Mouse (Mus musculus) neural tube, embryonic 13.5 days (tissue): Measurements from ENCODE around the gene Olfr1153. TPM values are rescaled to one million over a fixed set of nuclear protein-coding genes. Genes with fewer than 3 reads are reported as not detected.

Experiments used
- ATAC-seq: fragments of 200-750 bp; cut with Nextera tagmentation; 2 replicates; pipeline ENCODE4 v1.8.0; 2017; ENCODE audit warnings: low read depth, mild to moderate bottlenecking, moderate TSS enrichment, moderate library complexity
- H3K27ac ChIP-seq: fragments of 300-500 bp; sonication (generic); replicated peaks from 2 replicates; pipeline ENCODE4 v1.5.1; 2015; ENCODE audit warnings: moderate library complexity, mild to moderate bottlenecking, inconsistent platforms
- H3K27me3 ChIP-seq: fragments of 300-500 bp; sonication (generic); 2 replicates; pipeline ENCODE4 v1.6.1; 2015; ENCODE audit warnings: mild to moderate bottlenecking, inconsistent platforms
- H3K36me3 ChIP-seq: fragments of 300-500 bp; sonication (generic); 2 replicates; pipeline ENCODE4 v1.6.1; 2015; ENCODE audit warnings: mild to moderate bottlenecking, inconsistent platforms
- H3K4me1 ChIP-seq: fragments of 300-500 bp; sonication (generic); replicated peaks from 2 replicates; pipeline ENCODE4 v1.6.1; 2015; ENCODE audit warnings: inconsistent platforms
- H3K4me2 ChIP-seq: fragments of 300-500 bp; sonication (generic); 2 replicates; pipeline ENCODE4 v1.6.1; 2015; ENCODE audit warnings: inconsistent platforms, mild to moderate bottlenecking, moderate library complexity
- H3K4me3 ChIP-seq: fragments of 300-500 bp; sonication (generic); 2 replicates; pipeline ENCODE4 v1.5.1; 2015; ENCODE audit warnings: mild to moderate bottlenecking, inconsistent platforms
- H3K9ac ChIP-seq: fragments of 300-500 bp; sonication (generic); 2 replicates; pipeline ENCODE4 v1.6.1; 2015; ENCODE audit warnings: moderate library complexity, mild to moderate bottlenecking, inconsistent platforms
- H3K9me3 ChIP-seq: fragments of 300-500 bp; sonication (generic); 2 replicates; pipeline ENCODE4 v1.6.1; 2016; ENCODE audit warnings: inconsistent platforms
- WGBS: fragments of 180-500 bp; shearing (Covaris S2); methylation state at CpG from one replicate; pipeline ENCODE4 v1.1.7; 2015; 5-methylcytosine and 5-hydroxymethylcytosine counted together
- polyA plus RNA-seq: library from polyadenylated mRNA; unstranded; fragments of >200 nt; fragmentation: Nextera tagmentation; extraction: Ambion mirVana; gene quantifications from 2 replicates; pipeline ENCODE4 v1.2.1, GENCODE M21; 2015

The Olfr1153 gene
- not detected in 2 replicates for polyA plus RNA-seq

DNA sequence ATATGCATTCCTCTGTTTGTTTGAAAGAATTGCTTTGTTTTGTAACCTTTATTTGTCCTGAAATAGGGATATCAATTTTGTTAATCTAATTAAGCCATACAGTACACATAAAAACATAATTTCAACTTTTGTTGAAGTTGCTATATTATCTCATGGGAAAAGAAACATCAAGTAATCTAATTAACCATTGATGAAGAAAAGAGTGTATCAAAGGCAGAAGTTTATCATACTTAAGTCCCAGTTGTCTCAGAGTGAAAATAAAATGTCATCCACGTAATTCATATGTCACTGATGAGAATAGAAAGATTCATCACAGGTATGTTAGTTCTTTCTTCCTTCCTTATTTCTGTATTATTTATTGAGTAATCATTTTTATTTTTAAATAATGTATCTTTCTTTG lies at the start of gene Olfr1153:
Gene Olfr1153, plus strand, starts transcription at position 301 of the 400 bp plus-strand sequence.
- no peak for ATAC-seq
- Histone ChIP-seq H3K9ac (no peak within 1 kb of the TSS), H3K4me1 (no peaks in the 10 kb centered on the region)

DNA sequence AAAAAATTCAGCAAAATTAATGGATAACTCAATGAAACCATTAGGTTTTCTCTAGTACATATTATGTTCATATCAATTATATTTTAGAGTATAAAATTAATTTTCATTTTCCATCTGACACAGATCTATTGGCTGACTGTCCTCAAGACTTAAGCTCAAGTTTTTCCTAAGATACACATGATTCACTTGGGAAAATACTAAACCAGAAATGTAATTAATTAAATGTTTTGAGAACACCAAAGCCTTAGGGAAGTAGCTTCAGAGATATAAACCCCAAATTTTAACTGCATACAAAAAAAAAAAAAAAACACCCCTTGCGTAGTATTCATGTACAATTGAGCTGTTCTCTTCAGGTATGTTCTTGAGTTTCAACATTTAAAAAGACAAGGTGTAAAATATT lies 39.2 kb upstream of the Olfr1153 start, which contains the start of gene Olfr1151:
Gene Olfr1151, plus strand, starts transcription at position 301 of the 400 bp plus-strand sequence.
- ATAC-seq = no peak
- H3K27ac ChIP-seq = no peak within 1 kb of the TSS
- no peaks in the 10 kb centered on the region for H3K9me3 ChIP-seq
- H3K4me2 ChIP-seq = no peak within 1 kb of the TSS
- no peaks in the 10 kb centered on the region for H3K4me1 ChIP-seq
- no peaks in the 10 kb centered on the region for H3K36me3 ChIP-seq
- H3K4me3 ChIP-seq = no peak within 1 kb of the TSS
- no peaks in the 10 kb centered on the region for H3K27me3 ChIP-seq
- H3K9ac ChIP-seq = no peak within 1 kb of the TSS
- 84% methylated on average over 1 of the region's 1 CpGs for WGBS

More for the DNA sequence above, at the start of gene Olfr1153:
- H3K4me2 ChIP-seq = no peak within 1 kb of the TSS
- WGBS = 78% methylated on average over 1 of the region's 1 CpGs
- H3K27me3 ChIP-seq = no peaks in the 10 kb centered on the region
- H3K27ac ChIP-seq = no peak within 1 kb of the TSS
- no peaks in the 10 kb centered on the region for H3K9me3 ChIP-seq
- H3K36me3 ChIP-seq = no peaks in the 10 kb centered on the region
- no peak within 1 kb of the TSS for H3K4me3 ChIP-seq

DNA sequence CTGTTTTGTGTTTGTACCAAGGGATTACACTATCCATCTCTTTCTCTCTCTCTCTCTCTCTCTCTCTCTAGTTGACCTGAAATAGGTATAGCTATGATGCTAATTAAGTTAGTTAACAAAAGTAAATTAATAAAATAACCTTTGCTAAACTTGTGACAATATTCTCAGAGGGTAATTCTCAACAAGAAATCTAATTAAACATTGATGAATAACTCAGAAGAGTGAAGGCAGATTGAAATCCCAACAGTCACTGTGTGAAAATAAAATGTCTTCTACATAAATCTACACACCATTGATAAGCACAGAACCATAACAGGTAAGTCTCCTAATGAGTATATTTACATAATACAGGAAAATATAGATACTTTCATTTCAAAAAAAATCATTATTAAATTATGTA lies 28.6 kb upstream of the Olfr1153 start, which contains the start of gene Olfr1152:
Gene Olfr1152, plus strand, starts transcription at position 301 of the 400 bp plus-strand sequence.
- Histone ChIP-seq H3K36me3 (no peaks in the 10 kb centered on the region), H3K9me3 (no peaks in the 10 kb centered on the region), H3K27ac (no peak within 1 kb of the TSS), H3K27me3 (no peaks in the 10 kb centered on the region), H3K4me2 (no peak within 1 kb of the TSS), H3K4me3 (no peak within 1 kb of the TSS), H3K9ac (no peak within 1 kb of the TSS), H3K4me1 (no peaks in the 10 kb centered on the region)
- no peak for ATAC-seq

DNA sequence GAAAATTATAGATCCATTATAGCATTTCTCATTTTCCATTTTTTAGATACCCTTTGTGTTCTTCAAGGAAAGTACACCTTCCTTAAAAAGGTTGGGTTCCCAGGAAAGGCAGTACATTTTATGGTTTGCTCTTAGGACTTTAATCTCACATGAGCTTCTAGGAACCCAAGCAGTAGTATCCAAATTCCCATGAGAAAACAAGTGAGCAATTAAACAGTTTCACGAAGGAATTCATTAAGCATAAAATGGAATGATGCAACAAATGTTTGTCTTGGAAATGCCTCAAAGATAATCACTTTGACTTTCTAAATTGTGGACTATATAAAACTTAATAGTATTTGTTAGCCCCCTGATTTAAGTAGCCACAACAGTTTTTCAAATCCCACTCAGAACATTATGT lies 10.3 kb downstream of the Olfr1153 start, which contains the start of gene Olfr1154:
Gene Olfr1154, minus strand, starts transcription at position 101 of the 400 bp plus-strand sequence.
- no peak for ATAC-seq
- Histone ChIP-seq H3K27me3 (no peaks in the 10 kb centered on the region), H3K4me1 (no peaks in the 10 kb centered on the region), H3K4me2 (no peak within 1 kb of the TSS), H3K9ac (no peak within 1 kb of the TSS), H3K36me3 (no peaks in the 10 kb centered on the region), H3K4me3 (no peak within 1 kb of the TSS), H3K9me3 (no peaks in the 10 kb centered on the region), H3K27ac (no peak within 1 kb of the TSS)
- 88% methylated on average over 1 of the region's 1 CpGs for WGBS

DNA sequence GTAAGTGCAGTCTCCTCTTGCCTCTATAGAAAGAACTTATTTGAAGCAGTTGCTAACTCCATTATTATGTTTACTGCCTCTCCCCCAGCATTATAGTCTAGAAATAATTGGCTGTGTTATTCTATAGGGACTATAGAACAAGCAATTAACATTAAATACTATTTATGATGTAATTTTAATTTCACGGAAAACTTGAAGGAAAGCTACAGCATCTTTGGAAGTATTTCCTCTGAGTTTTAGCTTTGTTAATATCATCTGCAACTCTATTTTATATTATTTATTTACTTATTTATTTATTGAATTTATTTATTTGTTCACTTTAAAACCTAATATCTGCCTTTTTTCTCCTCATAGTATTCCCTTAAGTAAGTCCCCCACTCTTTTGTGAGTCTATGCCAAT lies 50.3 kb downstream of the Olfr1153 start, which contains the start of gene Olfr1155:
Gene Olfr1155, minus strand, starts transcription at position 101 of the 400 bp plus-strand sequence.
- Histone ChIP-seq H3K4me1 (no peaks in the 10 kb centered on the region), H3K9me3 (no peaks in the 10 kb centered on the region), H3K4me2 (no peak within 1 kb of the TSS), H3K4me3 (no peak within 1 kb of the TSS), H3K9ac (no peak within 1 kb of the TSS), H3K27me3 (no peaks in the 10 kb centered on the region), H3K27ac (no peak within 1 kb of the TSS), H3K36me3 (no peaks in the 10 kb centered on the region)
- ATAC-seq = no peak
- WGBS = 83% methylated on average over 1 of the region's 1 CpGs

Other genes starting within 250 kb of the Olfr1153 start
- not detected in 2 replicates for gene Olfr1133, start 247.6 kb upstream of the Olfr1153 start, polyA plus RNA-seq
- gene Olfr1134, start 236.5 kb upstream of the Olfr1153 start, polyA plus RNA-seq = not detected in 2 replicates
- not detected in 2 replicates for gene Olfr1135, start 221.3 kb upstream of the Olfr1153 start, polyA plus RNA-seq
- gene Olfr1136, start 201.0 kb upstream of the Olfr1153 start, polyA plus RNA-seq = not detected in 2 replicates
- gene Olfr1137, start 181.8 kb upstream of the Olfr1153 start, polyA plus RNA-seq = not detected in 2 replicates
- gene Olfr1138, start 155.0 kb upstream of the Olfr1153 start, polyA plus RNA-seq = not detected in 2 replicates
- not detected in 2 replicates for gene Olfr1140, start 151.2 kb upstream of the Olfr1153 start, polyA plus RNA-seq
- not detected in 2 replicates for gene Olfr1141, start 141.0 kb upstream of the Olfr1153 start, polyA plus RNA-seq
- gene Olfr152, start 115.5 kb upstream of the Olfr1153 start, polyA plus RNA-seq = not detected in 2 replicates
- not detected in 2 replicates for gene Olfr1143, start 94.4 kb upstream of the Olfr1153 start, polyA plus RNA-seq
- gene Olfr1145, start 85.1 kb upstream of the Olfr1153 start, polyA plus RNA-seq = not detected in 2 replicates
- not detected in 2 replicates for gene Olfr1148, start 64.4 kb upstream of the Olfr1153 start, polyA plus RNA-seq
- gene Olfr1150-ps1, start 51.0 kb upstream of the Olfr1153 start, polyA plus RNA-seq = not detected in 2 replicates
- gene Olfr1151, start 39.1 kb upstream of the Olfr1153 start, polyA plus RNA-seq = not detected in 2 replicates
- not detected in 2 replicates for gene Olfr1152, start 28.5 kb upstream of the Olfr1153 start, polyA plus RNA-seq
- not detected in 2 replicates for gene Olfr1154, start 10.2 kb downstream of the Olfr1153 start, polyA plus RNA-seq
- not detected in 2 replicates for gene Olfr1155, start 50.2 kb downstream of the Olfr1153 start, polyA plus RNA-seq
- gene Olfr1156, start 58.1 kb downstream of the Olfr1153 start, polyA plus RNA-seq = not detected in 2 replicates
- not detected in 2 replicates for gene Olfr1157, start 73.3 kb downstream of the Olfr1153 start, polyA plus RNA-seq
- not detected in 2 replicates for gene Olfr74, start 79.7 kb downstream of the Olfr1153 start, polyA plus RNA-seq
- gene Olfr1158, start 95.2 kb downstream of the Olfr1153 start, polyA plus RNA-seq = not detected in 2 replicates
- gene Olfr1160, start 113.3 kb downstream of the Olfr1153 start, polyA plus RNA-seq = not detected in 2 replicates
- not detected in 2 replicates for gene Olfr1161, start 127.8 kb downstream of the Olfr1153 start, polyA plus RNA-seq
- gene Olfr73, start 142.7 kb downstream of the Olfr1153 start, polyA plus RNA-seq = not detected in 2 replicates
- not detected in 2 replicates for gene Olfr1162, start 156.2 kb downstream of the Olfr1153 start, polyA plus RNA-seq
- gene Olfr1163, start 176.9 kb downstream of the Olfr1153 start, polyA plus RNA-seq = not detected in 2 replicates
- gene Olfr1164, start 199.0 kb downstream of the Olfr1153 start, polyA plus RNA-seq = not detected in 2 replicates
- not detected in 2 replicates for gene Olfr1166, start 233.3 kb downstream of the Olfr1153 start, polyA plus RNA-seq